ENCODE assay signal across 21 mouse cellular contexts in genomic region chr11:95597741-95598140, GRCm38 (mm10). TPM values are rescaled to one million over a fixed set of nuclear protein-coding genes. Genes with fewer than 3 reads are reported as not detected.
DNase-seq lines count a peak whose midpoint lies in the region; ATAC-seq and TF ChIP-seq lines count a peak whose summit lies in the region.
"Had no signal": no experiment of that assay in that cellular context is flagged by ENCODE, and none has a peak within 500 bp of the region (broad histone marks: within the 10 kb centered on the region; RNA-seq: fewer than 3 reads in every experiment).

No protein-coding gene starts in this region.

- 26% methylated on average over 13 of the region's 13 CpGs for WGBS in forebrain, embryonic 11.5 days
- 29% methylated on average over 13 of the region's 13 CpGs for WGBS in forebrain, embryonic 10.5 days
- WGBS in forebrain, postnatal 0 days = 20% methylated on average over 13 of the region's 13 CpGs
- 22% methylated on average over 13 of the region's 13 CpGs for WGBS in limb, embryonic 13.5 days

- H3K4me3 ChIP-seq in forebrain, embryonic 11.5 days (ENCODE audit: low read depth, low read length) = no peak overlapping the region
- no peak overlapping the region for H3K4me3 ChIP-seq in forebrain, embryonic 10.5 days
- peak overlapping the region; percentile 13; the same call in 1 of the 2 replicates for H3K4me3 ChIP-seq in E14TG2a.4 (replicated peaks; ENCODE audit: low read length)
- no peak overlapping the region for H3K4me3 ChIP-seq in forebrain, postnatal 0 days (ENCODE audit: low read depth, low read length)
- H3K4me3 ChIP-seq in limb, embryonic 13.5 days = no peak overlapping the region
- H3K4me3 ChIP-seq: heart, embryonic 12.5 days; liver, embryonic 12.5 days; midbrain, embryonic 10.5 days; stomach, embryonic 15.5 days had no signal

- H3K9me3 ChIP-seq in forebrain, embryonic 11.5 days (ENCODE audit: control insufficient read depth, low read length) = no peaks in the 10 kb centered on the region
- no peaks in the 10 kb centered on the region; the same call in 1 of the 2 replicates for H3K9me3 ChIP-seq in forebrain, embryonic 10.5 days
- H3K9me3 ChIP-seq in E14TG2a.4 (ENCODE audit: low read length) = peaks cover 8% of the 10 kb centered on the region
- H3K9me3 ChIP-seq in forebrain, postnatal 0 days (ENCODE audit: low read length) = peaks cover 4% of the 10 kb centered on the region; the same call in 1 of the 2 replicates
- no peaks in the 10 kb centered on the region; the same call in 1 of the 2 replicates for H3K9me3 ChIP-seq in limb, embryonic 13.5 days
- H3K9me3 ChIP-seq: heart, embryonic 12.5 days; liver, embryonic 12.5 days; midbrain, embryonic 10.5 days; stomach, embryonic 15.5 days had no signal

- no peak overlapping the region for H3K4me2 ChIP-seq in forebrain, embryonic 11.5 days (ENCODE audit: low read depth, low read length, severe bottlenecking)
- peak overlapping the region; percentile 18 for H3K4me2 ChIP-seq in forebrain, postnatal 0 days (ENCODE audit: low read depth)
- H3K4me2 ChIP-seq in limb, embryonic 13.5 days (replicated peaks) = peak overlapping the region; percentile 44
- H3K4me2 ChIP-seq: heart, embryonic 12.5 days; liver, embryonic 12.5 days; lung, embryonic 14.5 days; stomach, embryonic 15.5 days had no signal

- peak; percentile 41 for DNase-seq in forebrain, embryonic 11.5 days (ENCODE audit: low spot score)
- DNase-seq in forebrain, embryonic 10.5 days (ENCODE audit: extremely low spot score, low spot score) = no peak
- no peak for DNase-seq in forebrain, postnatal 0 days
- no peak for DNase-seq in yolk sac, embryonic 10.5 days (ENCODE audit: low spot score)
- DNase-seq in embryo, embryonic 10.5 days (ENCODE audit: low spot score) = no peak
- DNase-seq: cerebellum, postnatal 10 days; gastrocnemius, postnatal 36 days; heart, postnatal 4 days; kidney, adult 11 months; kidney, postnatal 36 days; lung, embryonic 14.5 days; thymus, adult 2 months had no signal

- H3K27ac ChIP-seq in forebrain, embryonic 11.5 days (ENCODE audit: low read depth, low read length) = no peak overlapping the region
- H3K27ac ChIP-seq in forebrain, embryonic 10.5 days = no peak overlapping the region
- no peak overlapping the region for H3K27ac ChIP-seq in forebrain, postnatal 0 days (ENCODE audit: low read depth, low read length)
- no peak overlapping the region for H3K27ac ChIP-seq in limb, embryonic 13.5 days
- H3K27ac ChIP-seq: liver, embryonic 12.5 days; midbrain, embryonic 10.5 days; stomach, embryonic 15.5 days had no signal

- peaks cover 7% of the 10 kb centered on the region; the same call in 1 of the 2 replicates for H3K4me1 ChIP-seq in forebrain, embryonic 11.5 days (replicated peaks; ENCODE audit: control insufficient read depth, insufficient read depth, low read length)
- peaks cover 44% of the 10 kb centered on the region for H3K4me1 ChIP-seq in forebrain, embryonic 10.5 days
- peaks cover 83% of the 10 kb centered on the region for H3K4me1 ChIP-seq in E14TG2a.4 (replicated peaks; ENCODE audit: low read depth, low read length)
- H3K4me1 ChIP-seq in forebrain, postnatal 0 days (ENCODE audit: insufficient read depth) = peaks cover 7% of the 10 kb centered on the region; the same call in 1 of the 2 replicates
- peaks cover 43% of the 10 kb centered on the region for H3K4me1 ChIP-seq in limb, embryonic 13.5 days

- peaks cover 32% of the 10 kb centered on the region for H3K27me3 ChIP-seq in forebrain, embryonic 11.5 days (ENCODE audit: control insufficient read depth, insufficient read depth, low read length)
- peaks cover 83% of the 10 kb centered on the region for H3K27me3 ChIP-seq in forebrain, embryonic 10.5 days (ENCODE audit: poor library complexity, severe bottlenecking)
- H3K27me3 ChIP-seq in E14TG2a.4 (ENCODE audit: insufficient read depth, low read length) = peaks cover 75% of the 10 kb centered on the region
- peaks cover 3% of the 10 kb centered on the region; the same call in 1 of the 2 replicates for H3K27me3 ChIP-seq in forebrain, postnatal 0 days (ENCODE audit: insufficient read depth, low read length)
- peaks cover 69% of the 10 kb centered on the region for H3K27me3 ChIP-seq in limb, embryonic 13.5 days

- H3K36me3 ChIP-seq in forebrain, embryonic 11.5 days (ENCODE audit: control insufficient read depth, insufficient read depth, low read length) = no peaks in the 10 kb centered on the region
- H3K36me3 ChIP-seq in forebrain, embryonic 10.5 days (replicated peaks) = no peaks in the 10 kb centered on the region
- no peaks in the 10 kb centered on the region for H3K36me3 ChIP-seq in E14TG2a.4 (ENCODE audit: insufficient read depth, low read length)
- H3K36me3 ChIP-seq in forebrain, postnatal 0 days (ENCODE audit: insufficient read depth) = no peaks in the 10 kb centered on the region
- no peaks in the 10 kb centered on the region for H3K36me3 ChIP-seq in limb, embryonic 13.5 days
- H3K36me3 ChIP-seq: heart, embryonic 12.5 days; liver, embryonic 12.5 days; midbrain, embryonic 10.5 days; stomach, embryonic 15.5 days had no signal

- H3K9ac ChIP-seq in forebrain, embryonic 11.5 days (ENCODE audit: low read length) = no peak overlapping the region
- no peak overlapping the region for H3K9ac ChIP-seq in forebrain, postnatal 0 days
- H3K9ac ChIP-seq in limb, embryonic 13.5 days = no peak overlapping the region
- H3K9ac ChIP-seq: heart, embryonic 12.5 days; liver, embryonic 12.5 days; lung, embryonic 14.5 days; stomach, embryonic 15.5 days had no signal

- ATAC-seq in forebrain, embryonic 11.5 days (replicated peaks; ENCODE audit: low FRiP score) = no peak
- ATAC-seq in forebrain, postnatal 0 days = no peak
- no peak for ATAC-seq in limb, embryonic 13.5 days (ENCODE audit: low FRiP score, low read depth)
- no peak for ATAC-seq in cerebellum, adult (ENCODE audit: insufficient number of reproducible peaks, low FRiP score, low TSS enrichment)
- ATAC-seq: CD4-positive, CD25-positive, alpha-beta regulatory T cell, adult 4 months; liver, embryonic 12.5 days had no signal

- TF ChIP-seq CTCF in E14TG2a.4 (conservative IDR thresholded peaks at IDR 0.05; ENCODE audit: low read length) = no peak
- TF ChIP-seq CTCF in forebrain, postnatal 0 days (IDR thresholded peaks at IDR 0.05; ENCODE audit: low read depth) = no peak

RNA-seq across cellular contexts. Expression of gene Ngfr, which starts 10.2 kb away (rescaled TPM):
- 10.5 and 11.5 TPM in 2 replicates for polyA plus RNA-seq in forebrain, embryonic 11.5 days (2014; fragmentation: Nextera tagmentation; extraction: Ambion mirVana)
- 12.3 and 14.6 TPM in 2 replicates for polyA plus RNA-seq in forebrain, embryonic 10.5 days (2016; fragmentation: Nextera tagmentation; extraction: Ambion mirVana)
- total RNA-seq in forebrain, postnatal 0 days (2014; rRNA removed) = 5.8 and 8.2 TPM in 2 replicates
- polyA plus RNA-seq in forebrain, postnatal 0 days (2015; fragmentation: Nextera tagmentation; extraction: Ambion mirVana) = 4.5 and 6.0 TPM in 2 replicates
- polyA plus RNA-seq in limb, embryonic 13.5 days (2015; fragmentation: Nextera tagmentation; extraction: Ambion mirVana) = 29.4 and 34.5 TPM in 2 replicates
- total RNA-seq: MEL had no signal
- polyA plus RNA-seq: CD4-positive, CD25-positive, alpha-beta regulatory T cell, adult 4 months had no signal
